Mouse (Mus musculus) gastrocnemius, postnatal 25 days (tissue): ENCODE results near the gene Taf9. TPM values are rescaled to one million over a fixed set of nuclear protein-coding genes. Genes with fewer than 3 reads are reported as not detected.

Source experiments
- DNase-seq: peaks from one replicate; pipeline ENCODE4 v3.0.0; 2022
- long read RNA-seq, 2 experiments: library from polyadenylated mRNA; stranded (forward); transcript quantifications; one replicate each; pipeline ENCODE4 v2.0.0; 2021
- total RNA-seq, 2 experiments: library from RNA; stranded (reverse); gene quantifications; 1 replicate in 1 of 2; 2 replicates in 1 of 2; pipeline ENCODE4 v1.2.3; 2021

Taf9 gene
- 1 to 10 TPM; 5.7 to 9.2 TPM for total RNA-seq
- long read RNA-seq, experiment 1, partial matches to known transcripts = 0 of 2 reads
- long read RNA-seq, experiment 1, other reads (novel, unspliced or antisense) = 0 of 2 reads
- long read RNA-seq, experiment 2, partial matches to known transcripts = 1 of 4 reads
- long read RNA-seq, experiment 2, other reads (novel, unspliced or antisense) = 0 of 4 reads

DNA sequence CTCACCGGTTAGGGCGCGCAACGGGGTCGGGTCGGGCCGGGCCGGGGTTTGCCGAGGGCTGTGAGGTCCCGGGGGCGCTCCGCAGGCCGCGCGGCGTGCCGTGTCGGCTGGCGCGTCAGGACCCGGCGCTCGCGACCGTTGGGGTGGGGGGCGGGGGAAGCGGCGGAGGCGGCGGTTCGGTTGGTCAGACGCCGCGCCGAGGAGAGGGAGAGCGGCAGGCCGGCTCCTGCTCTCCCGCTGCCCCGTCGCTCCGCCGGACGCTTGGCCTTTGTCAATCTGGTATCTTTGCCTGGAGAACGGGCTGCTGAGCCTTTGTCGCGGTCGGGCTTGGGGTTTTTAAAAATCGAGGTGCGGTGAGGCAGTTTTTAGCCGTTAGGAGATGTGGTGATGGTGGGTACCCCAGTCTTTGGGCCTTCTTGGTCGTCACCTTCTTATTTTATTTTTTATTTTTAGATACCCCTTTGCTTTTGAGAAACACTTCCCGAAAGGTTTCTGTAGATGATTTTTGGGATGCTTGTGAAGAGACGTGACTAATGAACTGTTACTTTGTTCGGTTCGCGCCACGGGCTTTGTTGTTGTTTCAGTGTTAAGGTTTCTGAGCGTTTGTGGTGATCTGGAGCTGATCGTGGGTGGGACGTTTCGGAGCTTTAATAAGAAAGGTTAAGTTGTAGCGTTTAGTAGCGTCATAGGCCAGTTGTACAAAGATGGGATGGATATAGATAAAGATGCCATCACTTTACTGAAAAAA, at the start of gene Taf9:
Gene Taf9, plus strand, starts transcription at position 141 of the 748 bp plus-strand sequence.
- DNase-seq = no peak

GRCm38 (mm10) chr13:100602239-100602902, 49.0 kb upstream of the Taf9 start:
- no peak for DNase-seq

DNA sequence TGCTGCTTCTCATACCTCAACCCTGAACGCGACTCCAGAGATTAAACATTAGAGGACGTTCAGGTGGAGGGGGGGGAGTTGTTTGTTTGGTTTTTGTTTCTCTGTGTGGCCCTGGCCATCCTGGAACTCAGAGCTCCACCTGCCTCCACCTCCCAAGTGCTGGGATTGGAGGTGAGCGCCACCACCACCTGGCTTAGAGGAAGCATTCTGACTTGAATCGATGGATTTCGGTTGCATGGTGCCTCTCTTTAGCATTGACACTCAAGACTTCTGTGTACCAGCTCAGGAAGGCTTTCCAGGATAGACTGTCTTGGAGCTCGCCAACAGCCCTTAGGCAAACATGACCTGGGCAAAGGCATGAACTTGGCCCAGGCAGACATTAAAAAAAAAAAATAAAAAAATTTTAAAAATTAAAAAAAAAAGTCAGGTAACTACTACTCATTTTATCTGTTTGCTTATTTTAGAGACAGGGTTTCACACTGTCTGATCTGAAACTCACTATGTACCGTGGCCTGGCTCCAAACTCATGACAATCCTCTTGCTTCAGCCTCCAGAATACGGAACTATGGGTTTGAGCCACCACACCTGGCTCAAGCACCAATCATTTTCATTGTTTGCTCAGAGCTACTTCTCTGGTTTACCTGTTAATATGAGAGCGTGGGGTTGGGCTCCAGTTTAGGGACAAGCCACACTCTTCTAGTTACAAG, 48.2 kb upstream of the Taf9 start:
- DNase-seq = no peak

- no peak for DNase-seq
Measured at GRCm38 (mm10) chr13:100603738-100604095, 47.7 kb upstream of the Taf9 start.

DNA sequence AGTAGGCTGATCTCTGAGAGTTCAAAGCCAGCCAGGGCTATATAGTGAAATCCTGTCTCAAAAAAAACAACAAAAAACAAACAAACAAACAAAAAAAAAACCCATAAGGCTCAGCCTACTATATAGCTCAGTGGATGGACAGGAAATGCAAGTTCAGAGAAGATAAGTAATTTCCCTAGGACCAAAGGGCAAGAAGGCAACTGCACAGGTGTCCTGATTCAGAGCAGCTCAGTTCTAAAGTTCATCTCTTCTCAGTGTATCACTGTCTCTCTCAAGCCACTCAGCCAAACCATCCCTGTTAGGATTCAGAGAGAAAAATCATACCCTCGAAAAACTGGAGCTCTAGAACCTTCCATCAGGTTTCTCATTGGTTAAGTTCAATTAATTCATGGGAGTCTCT, 45.5 kb upstream of the Taf9 start:
- no peak for DNase-seq

- no peak for DNase-seq
Measured at GRCm38 (mm10) chr13:100607756-100608155, 43.6 kb upstream of the Taf9 start.

DNA sequence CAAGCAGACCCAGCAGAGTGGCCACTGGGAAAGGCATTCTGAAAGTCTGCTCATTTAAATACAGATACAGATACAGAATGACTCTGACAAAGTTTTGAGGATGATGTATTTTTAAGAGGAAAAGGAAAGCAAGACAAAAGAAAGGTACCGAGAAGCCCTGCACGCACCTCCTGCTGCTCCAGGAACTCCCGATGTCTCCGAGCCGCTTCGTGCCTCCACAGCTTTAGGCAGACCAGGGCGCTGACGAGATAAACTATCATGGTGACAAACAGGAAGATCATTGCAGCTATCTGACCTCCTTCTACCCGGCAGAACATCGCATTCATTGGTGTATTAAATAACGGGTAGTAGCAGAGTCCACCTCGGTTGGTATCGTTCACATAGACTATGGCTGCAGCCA, 40.1 kb upstream of the Taf9 start:
- DNase-seq = no peak

DNA sequence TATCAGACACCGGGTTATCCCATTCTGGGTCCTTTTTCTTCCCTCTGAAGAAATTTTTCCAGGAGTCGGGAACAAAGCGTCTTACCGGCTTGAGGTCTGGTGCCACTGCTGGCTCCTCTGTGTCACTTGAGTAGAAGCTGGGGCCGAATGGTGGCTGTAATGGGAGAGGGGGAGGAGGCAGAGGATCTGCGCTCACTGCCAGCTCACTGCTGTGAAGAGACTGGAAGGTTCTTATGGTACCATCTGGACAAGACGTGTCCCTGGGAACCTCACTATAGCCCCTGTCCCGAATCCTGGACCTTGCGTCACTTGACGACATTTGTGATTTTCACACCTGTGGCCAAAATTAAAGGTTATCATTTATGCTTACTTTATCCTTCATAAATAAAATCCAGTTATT, 39.1 kb upstream of the Taf9 start:
- no peak for DNase-seq

DNA sequence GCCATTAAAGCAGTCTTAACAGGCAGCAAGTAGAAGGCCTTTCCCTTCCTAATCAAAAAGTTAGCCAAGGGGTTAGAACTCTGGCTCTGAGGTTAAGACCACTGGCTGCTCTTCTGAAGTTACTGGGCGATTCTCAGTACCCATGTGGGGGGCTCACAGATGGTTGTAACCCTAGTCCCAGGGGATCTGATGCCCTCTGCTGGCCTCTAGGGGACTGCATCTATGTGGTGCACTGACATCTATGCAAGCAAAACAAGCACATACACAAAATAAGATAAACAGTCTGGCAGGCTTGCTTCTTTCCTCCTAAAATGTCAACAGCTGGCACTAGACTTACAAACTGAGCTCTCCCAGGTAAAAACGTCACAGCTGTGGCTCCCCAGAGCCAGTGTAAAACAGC, 38.5 kb upstream of the Taf9 start:
- no peak for DNase-seq

GRCm38 (mm10) chr13:100616181-100617087, 34.9 kb upstream of the Taf9 start, which contains the start of gene Marveld2:
Marveld2 (minus strand) TSS chr13:100616971.
- peak; percentile 9 for DNase-seq

DNA sequence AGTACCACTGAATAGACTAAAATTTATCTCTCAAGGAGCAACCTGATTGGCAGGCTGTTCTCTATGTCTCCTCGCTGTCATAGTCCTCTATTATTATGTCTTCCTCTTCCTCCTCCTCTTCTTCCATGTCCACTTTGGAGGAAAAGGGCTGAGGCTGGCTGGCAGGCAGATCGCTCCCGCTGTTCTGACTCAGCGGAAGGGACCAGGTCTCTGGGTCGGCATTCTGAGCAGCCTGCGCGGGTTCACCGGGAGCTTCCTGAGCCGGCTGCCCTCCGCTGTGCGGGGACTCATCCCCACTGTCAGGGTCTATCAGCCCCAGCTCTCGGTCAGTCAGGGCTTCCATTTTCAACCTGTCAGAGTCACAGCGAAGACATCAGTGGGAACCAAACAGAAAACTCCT, 33.8 kb upstream of the Taf9 start:
- no peak for DNase-seq

DNA sequence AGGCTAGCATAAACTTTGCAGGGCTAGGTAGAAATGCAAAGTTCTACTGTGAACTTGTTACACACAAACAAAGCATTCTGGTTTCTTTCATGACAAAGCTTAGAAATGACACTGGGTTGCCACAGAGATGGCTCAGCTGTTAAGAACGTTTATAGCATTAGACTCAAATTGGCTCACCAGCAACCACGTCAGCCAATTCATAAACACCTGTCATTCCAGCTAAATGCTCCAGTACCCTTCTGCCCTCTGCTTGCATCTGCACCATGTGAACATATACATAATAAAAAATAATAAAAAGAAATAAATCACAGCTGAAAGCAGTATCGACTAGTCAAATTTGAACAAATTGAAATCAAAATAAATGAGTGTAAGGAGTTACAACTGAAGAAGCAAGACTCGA, 29.1 kb upstream of the Taf9 start:
- no peak for DNase-seq

- no peak for DNase-seq
Measured at GRCm38 (mm10) chr13:100634106-100634691, 17.2 kb upstream of the Taf9 start.

DNA sequence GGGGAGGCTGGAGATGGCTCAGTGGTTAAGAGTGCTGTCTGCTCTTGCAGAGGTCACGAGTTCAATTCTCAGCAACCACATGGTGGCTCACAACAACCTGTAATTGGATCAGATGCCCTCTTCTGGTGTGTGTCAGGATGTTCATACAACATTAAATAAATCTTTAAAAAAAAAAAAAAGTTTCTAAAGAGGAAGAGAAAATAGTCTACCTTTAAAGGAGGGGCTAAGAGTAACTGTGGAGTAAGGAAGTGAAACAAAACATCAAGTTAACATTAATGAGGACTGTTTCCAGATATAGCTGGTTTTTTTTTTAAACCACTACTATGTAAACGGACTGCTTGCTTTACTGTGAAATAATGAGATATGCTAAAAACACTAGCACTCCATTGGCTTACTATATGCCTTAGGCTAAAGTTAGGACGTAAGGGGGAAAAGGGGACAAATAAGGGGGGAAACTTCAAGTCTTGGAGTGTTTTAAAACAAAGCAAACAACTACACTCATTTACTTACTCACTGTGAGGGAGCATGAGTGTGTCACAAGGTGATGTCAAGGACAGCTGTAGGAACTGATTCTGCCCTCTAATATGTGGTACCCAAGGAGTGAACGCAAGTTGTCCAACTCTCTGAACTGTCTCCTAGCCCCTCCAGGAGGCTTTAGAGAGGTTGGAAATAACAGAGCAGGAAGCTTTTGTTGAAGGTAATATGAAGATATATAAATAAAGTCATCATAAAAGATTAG, 8.7 kb upstream of the Taf9 start:
- no peak for DNase-seq

DNA sequence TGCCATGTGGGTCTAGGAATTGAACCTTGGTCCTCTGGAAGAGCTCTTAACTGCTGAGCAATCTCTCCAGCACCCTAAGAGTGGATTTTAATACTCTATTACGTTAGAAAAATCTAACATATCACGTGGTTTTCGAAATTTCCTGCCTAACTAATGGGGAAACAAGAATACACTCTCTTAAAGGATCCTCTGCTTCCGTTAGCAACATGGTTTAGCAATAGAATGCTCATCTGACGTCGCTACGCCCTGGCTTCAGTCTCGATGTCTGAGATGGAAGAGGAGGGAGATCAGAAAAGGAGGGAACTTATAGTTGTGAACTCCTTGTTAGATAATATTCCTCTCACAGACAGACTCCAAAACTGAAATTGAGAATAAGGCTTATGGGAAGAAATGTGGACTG, 3.2 kb upstream of the Taf9 start:
- DNase-seq = no peak

- peak; percentile 92 for DNase-seq
Measured at GRCm38 (mm10) chr13:100650550-100651438, 585 bp upstream of the Taf9 start, which contains the start of the genes Ak6 and Rad17. Ak6 (plus strand) TSS chr13:100650979. Rad17 (minus strand) TSS chr13:100651051.

- no peak for DNase-seq
Measured at GRCm38 (mm10) chr13:100658091-100658490, 6.7 kb downstream of the Taf9 start.

DNA sequence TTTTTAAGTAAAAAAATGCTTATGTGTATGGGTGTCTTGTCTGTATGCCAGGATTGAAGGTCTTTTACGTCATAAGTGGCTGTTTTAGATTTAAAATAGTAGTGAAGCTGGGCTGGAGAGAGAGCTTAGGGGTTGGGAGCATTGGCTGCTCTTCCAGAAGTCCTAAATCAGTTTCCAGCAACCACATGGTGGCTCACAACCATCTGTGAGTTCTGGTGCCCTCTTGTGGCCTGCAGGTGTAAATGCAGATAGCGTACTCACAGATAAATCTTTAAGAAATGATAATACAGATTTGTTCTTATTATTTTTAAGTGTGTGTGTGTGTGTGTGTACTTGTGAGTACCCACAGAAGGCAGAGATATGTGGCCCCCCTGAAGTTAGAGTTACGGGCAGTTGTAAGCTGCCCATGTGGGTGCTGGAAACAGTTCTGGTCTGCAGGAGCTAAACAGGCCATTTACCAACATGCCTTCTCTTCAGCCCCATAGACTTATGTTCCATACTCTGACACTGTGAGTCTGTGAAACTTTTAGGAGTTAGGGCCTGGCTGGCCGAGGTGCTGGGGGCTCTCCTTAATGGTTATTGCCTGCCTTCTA, 8.6 kb downstream of the Taf9 start:
- no peak for DNase-seq
